Mouse (Mus musculus) spleen, adult 10 weeks (tissue): ENCODE data around the gene Rnpepl1. TPM values are rescaled to one million over a fixed set of nuclear protein-coding genes. Genes with fewer than 3 reads are reported as not detected.

Experiments used
- polyA plus RNA-seq: library from polyadenylated mRNA; stranded (reverse); fragments of 350-450 nt; fragmentation: Illumina TruSeq; extraction: RNeasy Lipid Tissue Mini Kit (QIAGEN cat#74804); gene quantifications from one replicate; pipeline ENCODE4 v1.2.3, GENCODE M21; 2015; ENCODE audit warnings: low replicate concordance; ENCODE audit not compliant: insufficient read depth

Gene Rnpepl1
- polyA plus RNA-seq, result 25.5 TPM

GRCm38 (mm10) chr1:92910239-92910885 is at the start of gene Rnpepl1:
TSS of gene Rnpepl1 (plus strand) at chr1:92910783.

GRCm38 (mm10) chr1:92902786-92903185 is 7.8 kb upstream of the Rnpepl1 start, which contains the start of gene Ankmy1:
TSS of gene Ankmy1 (minus strand) at chr1:92902906.

GRCm38 (mm10) chr1:92906779-92907631 is 3.6 kb upstream of the Rnpepl1 start, which contains the start of gene Dusp28:
TSS of gene Dusp28 (plus strand) at chr1:92906981.

GRCm38 (mm10) chr1:92934182-92934827 is 23.7 kb downstream of the Rnpepl1 start, which contains the start of gene Capn10:
TSS of gene Capn10 (plus strand) at chr1:92934376.

GRCm38 (mm10) chr1:92950607-92951006 is 40.0 kb downstream of the Rnpepl1 start, which contains the start of gene Gpr35:
TSS of gene Gpr35 (plus strand) at chr1:92950865.

Other genes with a start within 250 kb of the Rnpepl1 start
- gene Gpc1, start 79.1 kb upstream of the Rnpepl1 start, polyA plus RNA-seq, result 1.6 TPM
- gene Ankmy1, start 7.9 kb upstream of the Rnpepl1 start, polyA plus RNA-seq, result 0.46 TPM
- gene Dusp28, start 3.8 kb upstream of the Rnpepl1 start, polyA plus RNA-seq, result 4.8 TPM
- 7.0 TPM for gene Capn10, start 23.6 kb downstream of the Rnpepl1 start, polyA plus RNA-seq
- 16.5 TPM for gene Gpr35, start 40.1 kb downstream of the Rnpepl1 start, polyA plus RNA-seq
- gene Aqp12, start 95.6 kb downstream of the Rnpepl1 start, polyA plus RNA-seq, result not detected
- gene Kif1a, start 191.2 kb downstream of the Rnpepl1 start, polyA plus RNA-seq, result 0.26 TPM
- gene Agxt, start 224.5 kb downstream of the Rnpepl1 start, polyA plus RNA-seq, result not detected